Mouse (Mus musculus) c-Kit-positive CD71-negative TER-119-negative erythroid progenitor cells, embryonic 14.5 days (primary cell): ENCODE data around the gene Krit1.
"Not testable (repeated sequence)": the region's sequence is repeated elsewhere in the genome, so short reads cannot be mapped to it uniquely, and the experiment has no call there.

Experiments
- DNase-seq: peaks from one replicate; pipeline ENCODE4 v3.0.0-alpha.2; 2013; ENCODE audit warnings: low read depth

Krit1 gene

GRCm38 (mm10) chr5:3802433-3803291 lies at the start of gene Krit1, which contains the start of gene Ankib1:
TSS of gene Krit1 (plus strand) at chr5:3803184.
TSS of gene Ankib1 (minus strand) at chr5:3802925.
- peak; percentile 71 for DNase-seq

- no peak for DNase-seq
Observed at GRCm38 (mm10) chr5:3771512-3771911, 31.5 kb upstream of the Krit1 start.

- DNase-seq: no peak
Observed at GRCm38 (mm10) chr5:3772017-3772416, 31.0 kb upstream of the Krit1 start.

- no peak for DNase-seq
Observed at GRCm38 (mm10) chr5:3782670-3783069, 20.3 kb upstream of the Krit1 start.

GRCm38 (mm10) chr5:3783947-3784681 lies 18.9 kb upstream of the Krit1 start:
- DNase-seq: no peak

- DNase-seq: no peak
Observed at GRCm38 (mm10) chr5:3784751-3785496, 18.1 kb upstream of the Krit1 start.

- no peak for DNase-seq
Observed at GRCm38 (mm10) chr5:3787548-3787947, 15.4 kb upstream of the Krit1 start.

- no peak for DNase-seq
Observed at GRCm38 (mm10) chr5:3791048-3791447, 11.9 kb upstream of the Krit1 start.

- not testable (repeated sequence) for DNase-seq
Observed at GRCm38 (mm10) chr5:3797101-3797500, 5.9 kb upstream of the Krit1 start.

- DNase-seq: not testable (repeated sequence)
Observed at GRCm38 (mm10) chr5:3798656-3799055, 4.3 kb upstream of the Krit1 start.

- no peak for DNase-seq
Observed at GRCm38 (mm10) chr5:3800041-3800440, 2.9 kb upstream of the Krit1 start.

GRCm38 (mm10) chr5:3800881-3801280 lies 2.1 kb upstream of the Krit1 start:
- DNase-seq: no peak

GRCm38 (mm10) chr5:3801672-3802432 lies 1.1 kb upstream of the Krit1 start:
- peak; percentile 13 for DNase-seq

GRCm38 (mm10) chr5:3803292-3804165 lies 545 bp downstream of the Krit1 start:
- peak; percentile 24 for DNase-seq

- no peak for DNase-seq
Observed at GRCm38 (mm10) chr5:3808472-3808871, 5.5 kb downstream of the Krit1 start.

- no peak for DNase-seq
Observed at GRCm38 (mm10) chr5:3834107-3834506, 31.1 kb downstream of the Krit1 start.

- no peak for DNase-seq
Observed at GRCm38 (mm10) chr5:3845026-3845425, 42.0 kb downstream of the Krit1 start, which contains the start of gene Lrrd1. TSS of gene Lrrd1 (plus strand) at chr5:3845173.

GRCm38 (mm10) chr5:3870161-3870560 lies 67.2 kb downstream of the Krit1 start:
- no peak for DNase-seq

GRCm38 (mm10) chr5:3872348-3872747 lies 69.4 kb downstream of the Krit1 start:
- no peak for DNase-seq

GRCm38 (mm10) chr5:3873485-3873884 lies 70.5 kb downstream of the Krit1 start:
- no peak for DNase-seq
